Mouse (Mus musculus) kidney, adult 10 weeks (tissue): ENCODE results near the gene Btbd16. TPM values are rescaled to one million over a fixed set of nuclear protein-coding genes. Genes with fewer than 3 reads are reported as not detected.

Source experiments
- polyA plus RNA-seq: library from polyadenylated mRNA; stranded (reverse); fragments of 350-450 nt; fragmentation: Illumina TruSeq; extraction: RNeasy Lipid Tissue Mini Kit (QIAGEN cat#74804); gene quantifications from one replicate; pipeline ENCODE4 v1.2.3, GENCODE M21; 2014; ENCODE audit warnings: low read depth, low replicate concordance

Btbd16 gene
- not detected for polyA plus RNA-seq

GRCm38 (mm10) chr7:130773914-130774630 lies at the start of gene Btbd16:
TSS of gene Btbd16 (plus strand) at chr7:130774069.

GRCm38 (mm10) chr7:130865613-130866591 lies 92.0 kb downstream of the Btbd16 start, which contains the start of gene Plekha1:
TSS of gene Plekha1 (plus strand) at chr7:130865756.

Other genes starting within 250 kb of the Btbd16 start
- 231 TPM for gene Nsmce4a, start 201.0 kb upstream of the Btbd16 start, polyA plus RNA-seq
- gene Tacc2, start 196.6 kb upstream of the Btbd16 start, polyA plus RNA-seq: 21.8 TPM
- 167 TPM for gene Plekha1, start 91.7 kb downstream of the Btbd16 start, polyA plus RNA-seq
- 28.8 TPM for gene Htra1, start 162.0 kb downstream of the Btbd16 start, polyA plus RNA-seq